Mouse (Mus musculus) heart, adult 2 months (tissue): ENCODE results near the gene Zrsr2. TPM values are rescaled to one million over a fixed set of nuclear protein-coding genes. Genes with fewer than 3 reads are reported as not detected.
A peak's percentile ranks its signal among the peaks of the same experiment; 100 is the strongest.

Experiments
- DNase-seq, 2 experiments: peaks; one replicate each; pipeline ENCODE4 v3.0.0; 2021
- H3K27ac ChIP-seq: fragments of 200-600 bp; 2 replicates; pipeline ENCODE4 v1.8.1; 2022
- H3K27me3 ChIP-seq: fragments of 200-500 bp; 2 replicates; pipeline ENCODE4 v1.6.1; 2012; ENCODE audit warnings: mild to moderate bottlenecking, low read length, inconsistent platforms, mixed read lengths; ENCODE audit not compliant: control insufficient read depth, insufficient read depth
- H3K36me3 ChIP-seq: fragments of 200-500 bp; 2 replicates; pipeline ENCODE4 v1.6.1; 2012; ENCODE audit warnings: low read length, inconsistent platforms; ENCODE audit not compliant: control insufficient read depth, insufficient read depth
- H3K4me1 ChIP-seq: fragments of 200-500 bp; 2 replicates; pipeline ENCODE4 v1.6.1; 2011; ENCODE audit warnings: low read length; ENCODE audit not compliant: control insufficient read depth, insufficient read depth
- H3K4me3 ChIP-seq: fragments of 200-600 bp; 2 replicates; pipeline ENCODE4 v1.8.1; 2022
- H3K79me2 ChIP-seq: fragments of 200-500 bp; replicated peaks from 2 replicates; pipeline ENCODE4 v1.6.1; 2012; ENCODE audit warnings: mild to moderate bottlenecking, inconsistent platforms, low read length, moderate library complexity, mixed read lengths; ENCODE audit not compliant: control insufficient read depth, insufficient read depth
- H3K9ac ChIP-seq: fragments of 200-500 bp; 2 replicates; pipeline ENCODE4 v1.6.1; 2012; ENCODE audit warnings: low read depth, mild to moderate bottlenecking, control low read depth, inconsistent platforms, low read length, mixed read lengths
- CTCF ChIP-seq: fragments of 200-600 bp; IDR thresholded peaks from 2 replicates; pipeline ENCODE4 v1.8.1; 2022; ENCODE audit warnings: antibody characterized with exemption, mild to moderate bottlenecking, moderate library complexity
- EP300 ChIP-seq: fragments of 200-500 bp; IDR thresholded peaks from 2 replicates; pipeline ENCODE4 v1.6.1; 2011; ENCODE audit warnings: low read depth, low read length, control low read depth; ENCODE audit not compliant: insufficient read depth
- POLR2A ChIP-seq: fragments of 200-500 bp; IDR thresholded peaks from 2 replicates; pipeline ENCODE4 v1.6.1; 2011; ENCODE audit warnings: mild to moderate bottlenecking, low read depth, low read length, control low read depth; ENCODE audit not compliant: insufficient read depth
- WGBS: fragments of 180-500 bp; shearing (Covaris S2); methylation state at CpG from one replicate; pipeline ENCODE4 v1.1.7; 2018; 5-methylcytosine and 5-hydroxymethylcytosine counted together
- intact Hi-C: fragments of 180-260 bp; cut with DNase I; formaldehyde crosslinking; loops from one replicate; pipeline ENCODE4 v1.15.1; 2025
- polyA plus RNA-seq: library from polyadenylated mRNA; depleted of rRNA; stranded (reverse); fragments of >200 nt; gene quantifications from 2 replicates; pipeline ENCODE4 v1.2.3, GENCODE M21; 2012; rRNA removed
- total RNA-seq, 2 experiments: library from RNA; stranded (reverse); gene quantifications; 2 replicates each; pipeline ENCODE4 v1.2.3; 2021

Gene Zrsr2
- total and polyA plus RNA-seq, 3 experiments, result 3.6 to 12.9 (median 7.9) TPM

DNA sequence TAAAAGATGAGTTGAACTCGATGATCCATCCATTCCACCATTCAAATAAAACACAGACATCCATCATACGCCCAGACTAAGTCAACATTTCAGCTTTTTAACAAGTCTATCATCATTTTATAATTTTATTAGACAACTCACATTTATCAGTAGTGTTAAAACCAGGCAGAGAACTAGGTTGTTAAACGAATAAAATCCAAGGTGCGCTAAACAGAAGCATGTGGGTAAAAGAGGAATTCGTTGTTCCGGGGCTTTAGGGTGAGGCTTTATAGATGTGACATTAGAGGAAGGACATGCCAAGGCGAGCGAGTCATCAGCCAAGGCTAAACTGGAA lies 50.5 kb downstream of the Zrsr2 start:
- Histone ChIP-seq H3K27ac (no peak overlapping the region), H3K79me2 (no peaks in the 10 kb centered on the region), H3K4me3 (peak overlapping the region; percentile 60), H3K4me1 (no peaks in the 10 kb centered on the region), H3K9ac (peak overlapping the region; percentile 46; the same call in 1 of the 2 replicates), H3K36me3 (no peaks in the 10 kb centered on the region), H3K27me3 (no peaks in the 10 kb centered on the region)
- WGBS, result 26% methylated on average over 8 of the region's 8 CpGs
- intact Hi-C loops, result loop anchor here (1.0 to 5.0 kb wide), 3 partner anchors 50 to 169 kb away; partner anchors contain the start of genes Siah1b and Zrsr2
- TF ChIP-seq CTCF, result no peak
- no peak for TF ChIP-seq EP300
- no peak for TF ChIP-seq POLR2A
- DNase-seq, result no peak

- intact Hi-C loops, result loop anchor here (5.0 kb wide), 2 partner anchors 80 to 170 kb away; partner anchors contain the start of gene Siah1b
- Histone ChIP-seq H3K4me3 (no peak overlapping the region), H3K9ac (no peak overlapping the region), H3K27ac (no peak overlapping the region), H3K79me2 (no peaks in the 10 kb centered on the region), H3K4me1 (no peaks in the 10 kb centered on the region), H3K36me3 (no peaks in the 10 kb centered on the region), H3K27me3 (no peaks in the 10 kb centered on the region)
- 89% methylated on average over 2 of the region's 2 CpGs for WGBS
- DNase-seq, result no peak
- no peak for TF ChIP-seq CTCF
- TF ChIP-seq EP300, result no peak
- no peak for TF ChIP-seq POLR2A
Observed at GRCm38 (mm10) chrX:163906861-163907260, 51.6 kb downstream of the Zrsr2 start.

DNA sequence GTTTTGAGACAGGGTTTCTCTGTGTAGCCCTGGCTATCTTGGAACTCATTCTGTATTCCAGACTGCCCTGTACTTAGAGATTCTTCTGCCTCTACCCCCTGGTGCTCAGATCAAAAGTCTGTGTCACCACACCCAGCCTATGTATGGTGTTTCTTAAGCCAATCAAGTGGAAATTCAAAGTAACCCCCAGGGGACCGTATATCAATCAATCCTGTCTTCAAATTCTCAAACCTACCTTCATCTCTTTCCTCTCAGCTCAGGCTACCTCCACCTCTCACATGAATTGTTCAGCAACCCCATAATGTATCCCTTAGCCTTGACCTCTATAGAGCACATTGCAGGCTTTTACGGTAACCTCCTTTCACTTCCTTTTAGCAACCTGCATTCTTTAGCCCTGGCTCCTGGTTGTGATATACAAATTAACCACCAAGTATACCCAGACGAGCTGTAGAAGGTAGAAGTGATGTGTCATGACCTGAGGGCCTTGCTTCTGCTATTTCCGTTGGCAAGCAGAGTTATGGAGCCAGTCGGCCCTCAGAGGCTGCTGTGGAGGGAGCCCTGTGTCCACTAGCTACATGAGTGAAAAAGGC lies 58.9 kb downstream of the Zrsr2 start:
- Histone ChIP-seq H3K4me3 (no peak overlapping the region), H3K79me2 (no peaks in the 10 kb centered on the region), H3K36me3 (no peaks in the 10 kb centered on the region), H3K4me1 (no peaks in the 10 kb centered on the region), H3K27me3 (no peaks in the 10 kb centered on the region), H3K27ac (no peak overlapping the region), H3K9ac (no peak overlapping the region)
- 56% methylated on average over 5 of the region's 5 CpGs for WGBS
- DNase-seq, result no peak
- intact Hi-C loops, result no loop called here
- TF ChIP-seq CTCF (no peak), EP300 (no peak), POLR2A (no peak)

GRCm38 (mm10) chrX:163897354-163897753 lies 61.1 kb downstream of the Zrsr2 start:
- H3K27me3 ChIP-seq, result no peaks in the 10 kb centered on the region
- intact Hi-C loops, result no loop called here
- 36% methylated on average over 1 of the region's 1 CpGs for WGBS
- H3K36me3 ChIP-seq, result no peaks in the 10 kb centered on the region
- H3K27ac ChIP-seq, result no peak overlapping the region
- H3K79me2 ChIP-seq, result no peaks in the 10 kb centered on the region
- no peaks in the 10 kb centered on the region for H3K4me1 ChIP-seq
- no peak for DNase-seq
- no peak for TF ChIP-seq EP300
- TF ChIP-seq CTCF, result no peak
- no peak for TF ChIP-seq POLR2A
- no peak overlapping the region for H3K9ac ChIP-seq
- no peak overlapping the region for H3K4me3 ChIP-seq

- TF ChIP-seq EP300 (no peak), POLR2A (no peak), CTCF (no peak)
Observed at GRCm38 (mm10) chrX:163885539-163885981, 72.9 kb downstream of the Zrsr2 start.

More at GRCm38 (mm10) chrX:163885539-163885981, 72.9 kb downstream of the Zrsr2 start:
- Histone ChIP-seq H3K27me3 (no peaks in the 10 kb centered on the region), H3K27ac (no peak overlapping the region), H3K4me1 (no peaks in the 10 kb centered on the region), H3K4me3 (no peak overlapping the region), H3K36me3 (no peaks in the 10 kb centered on the region), H3K79me2 (no peaks in the 10 kb centered on the region), H3K9ac (no peak overlapping the region)
- WGBS, result 90% methylated on average over 4 of the region's 4 CpGs
- intact Hi-C loops, result no loop called here
- no peak for DNase-seq

Other genes starting within 250 kb of the Zrsr2 start
- gene Rnf138rt1, start 197.3 kb downstream of the Zrsr2 start, total RNA-seq, result not detected
- gene Rnf138rt1, start 197.3 kb downstream of the Zrsr2 start, polyA plus RNA-seq, result 0.08 TPM in 1 of 2 replicates, not detected in the other
- 10 to 100 TPM; 21.5 to 26.2 TPM for gene Ap1s2, start 49.6 kb downstream of the Zrsr2 start, total RNA-seq
- gene Ap1s2, start 49.6 kb downstream of the Zrsr2 start, polyA plus RNA-seq, result 8.0 and 10.1 TPM in 2 replicates
- gene Car5b, start 69.3 kb upstream of the Zrsr2 start, total RNA-seq, result 1 to 10 TPM in 1 of 2 experiments, under 1 TPM in 1; 0.55 to 1.2 TPM
- gene Car5b, start 69.3 kb upstream of the Zrsr2 start, polyA plus RNA-seq, result 2.0 and 3.1 TPM in 2 replicates
- gene Siah1b, start 117.8 kb upstream of the Zrsr2 start, total RNA-seq, result 1 to 10 TPM; 2.8 to 4.3 TPM
- 4.8 and 6.5 TPM in 2 replicates for gene Siah1b, start 117.8 kb upstream of the Zrsr2 start, polyA plus RNA-seq
- not detected for gene Cltrn, start 130.2 kb upstream of the Zrsr2 start, total RNA-seq
- not detected in 2 replicates for gene Cltrn, start 130.2 kb upstream of the Zrsr2 start, polyA plus RNA-seq
- 1 to 10 TPM; 1.1 to 1.6 TPM for gene Ace2, start 180.7 kb upstream of the Zrsr2 start, total RNA-seq
- 0.51 and 1.0 TPM in 2 replicates for gene Ace2, start 180.7 kb upstream of the Zrsr2 start, polyA plus RNA-seq